Mouse (Mus musculus) kidney, adult 2 months (tissue): Measurements from ENCODE around the gene Myh6. TPM values are rescaled to one million over a fixed set of nuclear protein-coding genes. Genes with fewer than 3 reads are reported as not detected.
"Not testable (repeated sequence)": the region's sequence is repeated elsewhere in the genome, so short reads cannot be mapped to it uniquely, and the experiment has no call there.

Experiments used
- DNase-seq: peaks from one replicate; pipeline ENCODE4 v3.0.0; 2021
- H3K27ac ChIP-seq: fragments of 200-500 bp; 2 replicates; pipeline ENCODE4 v1.5.1; 2012; ENCODE audit warnings: low read depth, low read length, control low read depth, inconsistent platforms; ENCODE audit not compliant: insufficient read depth
- H3K27me3 ChIP-seq: fragments of 200-500 bp; replicated peaks from 2 replicates; pipeline ENCODE4 v1.6.1; 2012; ENCODE audit warnings: mild to moderate bottlenecking, moderate library complexity, low read length, inconsistent platforms; ENCODE audit not compliant: control insufficient read depth, insufficient read depth
- H3K36me3 ChIP-seq: fragments of 200-500 bp; 2 replicates; pipeline ENCODE4 v1.6.1; 2012; ENCODE audit warnings: mild to moderate bottlenecking, moderate library complexity, low read length, inconsistent platforms; ENCODE audit not compliant: control insufficient read depth, insufficient read depth
- H3K4me1 ChIP-seq: fragments of 200-500 bp; 2 replicates; pipeline ENCODE4 v1.6.1; 2011; ENCODE audit warnings: low read length; ENCODE audit not compliant: control insufficient read depth, insufficient read depth
- H3K4me3 ChIP-seq: fragments of 200-500 bp; 2 replicates; pipeline ENCODE4 v1.5.1; 2011; ENCODE audit warnings: mild to moderate bottlenecking, low read depth, low read length, control low read depth; ENCODE audit not compliant: insufficient read depth
- CTCF ChIP-seq: fragments of 200-500 bp; conservative IDR thresholded peaks from 2 replicates; pipeline ENCODE4 v1.5.1; 2011; ENCODE audit warnings: low read depth, mild to moderate bottlenecking, control low read depth, low read length, moderate library complexity, mixed read lengths; ENCODE audit not compliant: insufficient read depth, insufficient read length
- POLR2A ChIP-seq: fragments of 200-500 bp; IDR thresholded peaks from one replicate; pipeline ENCODE4 v1.6.1; 2011; ENCODE audit warnings: low read depth, low read length, control low read depth
- WGBS: fragments of 180-500 bp; shearing (Covaris S2); methylation state at CpG from one replicate; pipeline ENCODE4 v1.1.7; 2018; 5-methylcytosine and 5-hydroxymethylcytosine counted together
- polyA plus RNA-seq: library from polyadenylated mRNA; depleted of rRNA; stranded (reverse); fragments of >200 nt; gene quantifications from 2 replicates; pipeline ENCODE4 v1.2.3, GENCODE M21; 2012

The Myh6 gene
- polyA plus RNA-seq, 1 experiment = 0.75 TPM

GRCm38 (mm10) chr14:54994869-54995186, 28.1 kb upstream of the Myh6 start:
- no peak for TF ChIP-seq CTCF
- TF ChIP-seq POLR2A = no peak
- no peaks in the 10 kb centered on the region for H3K27me3 ChIP-seq
- no peaks in the 10 kb centered on the region for H3K4me1 ChIP-seq
- no peak overlapping the region for H3K27ac ChIP-seq
- DNase-seq = no peak
- no peak overlapping the region for H3K4me3 ChIP-seq
- no peaks in the 10 kb centered on the region for H3K36me3 ChIP-seq

- H3K27ac ChIP-seq = no peak within 1 kb of the TSS
- 57% methylated on average over 11 of the region's 11 CpGs for WGBS
- TF ChIP-seq CTCF = no peak
- TF ChIP-seq POLR2A = no peak
- H3K27me3 ChIP-seq = no peaks in the 10 kb centered on the region
- H3K4me3 ChIP-seq = no peak within 1 kb of the TSS
- H3K4me1 ChIP-seq = no peaks in the 10 kb centered on the region
- no peaks in the 10 kb centered on the region for H3K36me3 ChIP-seq
- no peak for DNase-seq
Measured at GRCm38 (mm10) chr14:54994136-54994868, 27.6 kb upstream of the Myh6 start, which contains the start of gene Myh7. Gene Myh7 (minus strand): TSS chr14:54994626.

- Histone ChIP-seq H3K27ac (no peak overlapping the region), H3K4me1 (no peaks in the 10 kb centered on the region), H3K27me3 (no peaks in the 10 kb centered on the region), H3K4me3 (no peak overlapping the region), H3K36me3 (no peaks in the 10 kb centered on the region)
- TF ChIP-seq POLR2A = no peak
- TF ChIP-seq CTCF = no peak
- 84% methylated on average over 10 of the region's 10 CpGs for WGBS
- no peak for DNase-seq
Measured at GRCm38 (mm10) chr14:54993636-54994035, 26.9 kb upstream of the Myh6 start.

GRCm38 (mm10) chr14:54992196-54992595, 25.5 kb upstream of the Myh6 start:
- WGBS = 83% methylated on average over 10 of the region's 10 CpGs
- Histone ChIP-seq H3K4me3 (no peak overlapping the region), H3K27ac (no peak overlapping the region), H3K27me3 (no peaks in the 10 kb centered on the region), H3K36me3 (no peaks in the 10 kb centered on the region), H3K4me1 (no peaks in the 10 kb centered on the region)
- no peak for TF ChIP-seq CTCF
- no peak for DNase-seq

- no peaks in the 10 kb centered on the region for H3K4me1 ChIP-seq
- H3K4me3 ChIP-seq = no peak overlapping the region
- no peak overlapping the region for H3K27ac ChIP-seq
- no peak for DNase-seq
- no peaks in the 10 kb centered on the region for H3K27me3 ChIP-seq
- H3K36me3 ChIP-seq = no peaks in the 10 kb centered on the region
- WGBS = 87% methylated on average over 8 of the region's 8 CpGs
- TF ChIP-seq CTCF (no peak), POLR2A (no peak)
Measured at GRCm38 (mm10) chr14:54989886-54990441, 23.2 kb upstream of the Myh6 start.

GRCm38 (mm10) chr14:54988882-54989281, 22.2 kb upstream of the Myh6 start:
- Histone ChIP-seq H3K27me3 (no peaks in the 10 kb centered on the region), H3K27ac (no peak overlapping the region), H3K4me1 (no peaks in the 10 kb centered on the region), H3K36me3 (no peaks in the 10 kb centered on the region), H3K4me3 (no peak overlapping the region)
- 84% methylated on average over 13 of the region's 13 CpGs for WGBS
- DNase-seq = no peak
- TF ChIP-seq CTCF = no peak
- no peak for TF ChIP-seq POLR2A

- H3K27me3 ChIP-seq, H3K36me3 ChIP-seq, DNase-seq, H3K4me1 ChIP-seq, H3K4me3 ChIP-seq, H3K27ac ChIP-seq: not testable (repeated sequence)
- WGBS = 89% methylated on average over 9 of the region's 9 CpGs
Measured at GRCm38 (mm10) chr14:54988350-54988874, 21.7 kb upstream of the Myh6 start.
